Mouse (Mus musculus): ENCODE results near the gene Rhbg.

GRCm38 (mm10) chr3:88235616-88236015 lies 18.9 kb downstream of the Rhbg start:
- TF ChIP-seq CTCF (IDR thresholded peaks at IDR 0.05; ENCODE audit: borderline replicate concordance, extremely low read depth, insufficient read depth, insufficient read length) (no peak), POLR2A (IDR thresholded peaks at IDR 0.05; ENCODE audit: borderline replicate concordance, extremely low read depth, insufficient read depth, insufficient read length, poor library complexity, severe bottlenecking) (no peak)
